Mouse (Mus musculus) MEL (cell line): ENCODE data around the gene Als2. TPM values are rescaled to one million over a fixed set of nuclear protein-coding genes. Genes with fewer than 3 reads are reported as not detected.

ENCODE experiments used
- DNase-seq: peaks from one replicate; pipeline ENCODE4 v3.0.0; 2011; ENCODE audit warnings: low read depth, low spot score
- H3K27ac ChIP-seq: 2 replicates; pipeline ENCODE4 v1.5.1; 2012; ENCODE audit warnings: low read depth, mild to moderate bottlenecking, control low read depth, low read length, moderate library complexity; ENCODE audit not compliant: control insufficient read depth
- H3K27me3 ChIP-seq, 2 experiments: fragments of 150-350 bp in 1 of 2; sonication (generic) in 1 of 2; 2 replicates each; pipeline ENCODE4 v1.6.1; 2012; ENCODE audit warnings: low read length in 2 of 2, mild to moderate bottlenecking in 2 of 2, improper control_type of control experiment in 1 of 2, moderate library complexity in 1 of 2; ENCODE audit not compliant: insufficient read depth in 2 of 2, control insufficient read depth in 1 of 2
- H3K36me3 ChIP-seq, 2 experiments: 2 replicates each; pipeline ENCODE4 v1.6.1; 2012 to 2014; ENCODE audit warnings: low read length in 2 of 2, improper control_type of control experiment in 1 of 2, inconsistent platforms in 1 of 2, mild to moderate bottlenecking in 1 of 2; ENCODE audit not compliant: insufficient read depth in 2 of 2, control insufficient read depth in 1 of 2
- H3K4me1 ChIP-seq, 2 experiments: fragments of 150-350 bp in 1 of 2; sonication (generic) in 1 of 2; 2 replicates each; pipeline ENCODE4 v1.6.1; 2012; ENCODE audit warnings: low read length in 2 of 2, improper control_type of control experiment in 1 of 2, mild to moderate bottlenecking in 1 of 2; ENCODE audit not compliant: insufficient read depth in 2 of 2, control insufficient read depth in 1 of 2
- H3K4me3 ChIP-seq, 2 experiments: fragments of 150-350 bp in 1 of 2; sonication (generic) in 1 of 2; 2 replicates each; pipeline ENCODE4 v1.5.1; 2012; ENCODE audit warnings: low read depth in 2 of 2, low read length in 2 of 2, mild to moderate bottlenecking in 2 of 2, moderate library complexity in 2 of 2, control low read depth in 1 of 2, improper control_type of control experiment in 1 of 2; ENCODE audit not compliant: control insufficient read depth in 1 of 2, insufficient read depth in 1 of 2
- H3K79me2 ChIP-seq: 2 replicates; pipeline ENCODE4 v1.6.1; 2012; ENCODE audit warnings: mild to moderate bottlenecking, low read length, moderate library complexity; ENCODE audit not compliant: control insufficient read depth, poor library complexity, insufficient read depth
- H3K9ac ChIP-seq: 2 replicates; pipeline ENCODE4 v1.6.1; 2012; ENCODE audit warnings: low read depth, mild to moderate bottlenecking, control low read depth, low read length, moderate library complexity; ENCODE audit not compliant: control insufficient read depth, poor library complexity, severe bottlenecking
- H3K9me3 ChIP-seq: fragments of 150-350 bp; sonication (generic); replicated peaks from 2 replicates; pipeline ENCODE4 v1.6.1; 2012; ENCODE audit warnings: mild to moderate bottlenecking, low read length, improper control_type of control experiment, moderate library complexity; ENCODE audit not compliant: insufficient read depth
- BHLHE40 ChIP-seq: IDR thresholded peaks from 2 replicates; pipeline ENCODE4 v1.6.1; 2012; ENCODE audit warnings: low read depth, mild to moderate bottlenecking, inconsistent platforms, low read length, improper control_type of control experiment, borderline replicate concordance
- CHD1 ChIP-seq: IDR thresholded peaks from 2 replicates; pipeline ENCODE4 v1.6.1; 2012; ENCODE audit warnings: low read depth, mild to moderate bottlenecking, inconsistent platforms, low read length, improper control_type of control experiment
- CHD2 ChIP-seq: IDR thresholded peaks from 2 replicates; pipeline ENCODE4 v1.6.1; 2011; ENCODE audit warnings: low read length, improper control_type of control experiment
- E2F4 ChIP-seq: IDR thresholded peaks from 2 replicates; pipeline ENCODE4 v1.6.1; 2011; ENCODE audit warnings: low read depth, low read length, improper control_type of control experiment, borderline replicate concordance
- EP300 ChIP-seq, 2 experiments: IDR thresholded peaks; 2 replicates each; pipeline ENCODE4 v1.6.1; 2011; ENCODE audit warnings: improper control_type of control experiment in 2 of 2, low read length in 2 of 2, low read depth in 1 of 2, mild to moderate bottlenecking in 1 of 2
- GATA1 ChIP-seq: IDR thresholded peaks from 2 replicates; pipeline ENCODE4 v1.6.1; 2011; ENCODE audit warnings: low read depth, low read length, improper control_type of control experiment
- JUND ChIP-seq: IDR thresholded peaks from 2 replicates; pipeline ENCODE4 v1.6.1; 2011; ENCODE audit warnings: low read depth, mild to moderate bottlenecking, improper control_type of control experiment, low read length
- KAT2A ChIP-seq: conservative IDR thresholded peaks from 2 replicates; pipeline ENCODE4 v1.6.1; 2012; ENCODE audit warnings: low read depth, low read length, improper control_type of control experiment, inconsistent platforms
- MAFK ChIP-seq: IDR thresholded peaks from 2 replicates; pipeline ENCODE4 v1.6.1; 2011; ENCODE audit warnings: low read depth, mild to moderate bottlenecking, low read length, improper control_type of control experiment, borderline replicate concordance
- MAX ChIP-seq: IDR thresholded peaks from 2 replicates; pipeline ENCODE4 v1.6.1; 2011; ENCODE audit warnings: low read length, improper control_type of control experiment
- MYB ChIP-seq: IDR thresholded peaks from 2 replicates; pipeline ENCODE4 v1.6.1; 2011; ENCODE audit warnings: mild to moderate bottlenecking, low read depth, low read length, improper control_type of control experiment
- POLR2A ChIP-seq, 2 experiments: IDR thresholded peaks; 2 replicates each; pipeline ENCODE4 v1.6.1; 2011 to 2012; ENCODE audit warnings: low read length in 2 of 2, mild to moderate bottlenecking in 2 of 2, control low read depth in 1 of 2, improper control_type of control experiment in 1 of 2, low read depth in 1 of 2, moderate library complexity in 1 of 2; ENCODE audit not compliant: control insufficient read depth in 1 of 2, insufficient read depth in 1 of 2, poor library complexity in 1 of 2
- POLR2AphosphoS5 ChIP-seq: IDR thresholded peaks from 2 replicates; pipeline ENCODE4 v1.6.1; 2012; ENCODE audit warnings: low read depth, borderline replicate concordance, mild to moderate bottlenecking, inconsistent platforms, low read length, moderate library complexity, mixed read lengths
- RAD21 ChIP-seq: IDR thresholded peaks from 2 replicates; pipeline ENCODE4 v1.6.1; 2011; ENCODE audit warnings: mild to moderate bottlenecking, low read depth, low read length, improper control_type of control experiment
- RCOR1 ChIP-seq: IDR thresholded peaks from 2 replicates; pipeline ENCODE4 v1.6.1; 2012; ENCODE audit warnings: low read depth, mild to moderate bottlenecking, inconsistent platforms, low read length, improper control_type of control experiment
- UBTF ChIP-seq: IDR thresholded peaks from 2 replicates; pipeline ENCODE4 v1.6.1; 2012; ENCODE audit warnings: low read depth, mild to moderate bottlenecking, inconsistent platforms, low read length, improper control_type of control experiment, moderate library complexity, borderline replicate concordance; ENCODE audit not compliant: insufficient read depth
- USF1 ChIP-seq: IDR thresholded peaks from 2 replicates; pipeline ENCODE4 v1.6.1; 2014; ENCODE audit warnings: low read depth, mild to moderate bottlenecking, inconsistent platforms, low read length, improper control_type of control experiment, moderate library complexity
- ZC3H11A ChIP-seq: IDR thresholded peaks from 2 replicates; pipeline ENCODE4 v1.6.1; 2012; ENCODE audit warnings: low read depth, mild to moderate bottlenecking, inconsistent platforms, low read length, improper control_type of control experiment
- ZKSCAN1 ChIP-seq: IDR thresholded peaks from 2 replicates; pipeline ENCODE4 v1.6.1; 2012; ENCODE audit warnings: low read depth, mild to moderate bottlenecking, inconsistent platforms, low read length, improper control_type of control experiment, moderate library complexity
- ZNF384 ChIP-seq: IDR thresholded peaks from 2 replicates; pipeline ENCODE4 v1.6.1; 2012; ENCODE audit warnings: low read depth, mild to moderate bottlenecking, inconsistent platforms, low read length, improper control_type of control experiment
- polyA plus RNA-seq, 2 experiments: library from polyadenylated mRNA; stranded (reverse) in 1 of 2; unstranded in 1 of 2; fragments of >175 nt in 1 of 2; fragments of >200 nt in 1 of 2; gene quantifications; 2 replicates each; pipeline versions ENCODE4 v1.2.1 to v1.2.4; 2012; ENCODE audit warnings: low replicate concordance in 2 of 2, low read depth in 1 of 2; ENCODE audit not compliant: insufficient read length in 2 of 2, insufficient read depth in 1 of 2, missing spikeins in 1 of 2
- total RNA-seq: library from RNA; depleted of rRNA; stranded (reverse); fragments of 300-350 nt; gene quantifications from 2 replicates; pipeline ENCODE4 v1.2.3, GENCODE M21; 2012

Gene Als2
- total and polyA plus RNA-seq, 3 experiments: 7.4 to 8.5 TPM; not detected in 1

DNA sequence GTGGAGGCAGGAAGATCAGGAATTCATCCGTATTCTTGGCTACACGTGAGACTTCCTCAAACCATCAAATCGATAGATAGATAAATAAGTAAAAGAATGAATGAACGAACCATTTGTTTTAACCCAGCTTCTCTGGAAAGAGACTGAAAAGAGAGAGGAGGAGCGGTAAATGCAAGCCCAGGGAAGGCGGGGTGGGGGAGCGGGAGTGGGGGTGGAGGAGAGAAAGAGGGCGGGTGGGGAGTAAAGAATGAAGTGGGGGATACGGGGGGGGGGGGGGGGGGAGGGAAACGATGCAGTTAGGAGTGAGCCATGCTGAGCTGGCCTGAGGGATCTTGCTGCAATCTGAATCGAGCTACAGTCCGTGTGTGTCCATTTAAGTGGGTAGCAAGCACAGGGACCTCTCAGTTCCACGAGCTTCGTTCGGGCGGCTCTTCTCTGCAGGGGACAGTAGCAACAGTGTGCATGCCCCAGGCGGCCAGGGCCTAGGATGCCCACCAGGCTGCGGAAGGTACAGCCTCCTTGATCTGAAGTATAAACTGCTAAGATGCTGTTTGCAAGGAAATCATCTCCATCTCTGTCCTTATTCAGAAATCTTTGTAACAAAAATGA is 16.4 kb upstream of the Als2 start:
- no peaks in the 10 kb centered on the region for H3K36me3 ChIP-seq
- H3K4me1 ChIP-seq: no peaks in the 10 kb centered on the region
- H3K79me2 ChIP-seq: no peaks in the 10 kb centered on the region
- TF ChIP-seq CHD1 (no peak), USF1 (no peak), MYB (no peak), POLR2A (IDR thresholded peaks at IDR 0.05; ENCODE audit: control insufficient read depth in 1 of 2, insufficient read depth in 1 of 2, low read depth in 1 of 2, low read length in 2 of 2, poor library complexity in 1 of 2) (no peak), GATA1 (no peak), MAX (no peak), POLR2AphosphoS5 (no peak), KAT2A (no peak), ZC3H11A (no peak), MAFK (no peak), EP300 (IDR thresholded peaks at IDR 0.05; ENCODE audit: low read depth in 1 of 2, low read length in 2 of 2) (no peak), BHLHE40 (no peak), JUND (no peak)
- H3K9ac ChIP-seq: no peak overlapping the region
- no peak for DNase-seq
- no peaks in the 10 kb centered on the region for H3K9me3 ChIP-seq
- no peak overlapping the region for H3K4me3 ChIP-seq
- peaks cover 12 to 14% of the 10 kb centered on the region in 2 experiments for H3K27me3 ChIP-seq
- H3K27ac ChIP-seq: no peak overlapping the region

GRCm38 (mm10) chr1:59252762-59253161 is 15.7 kb upstream of the Als2 start:
- Histone ChIP-seq H3K9ac (no peak overlapping the region), H3K27me3 (peaks cover 12 to 13% of the 10 kb centered on the region in 2 experiments), H3K4me3 (no peak overlapping the region), H3K9me3 (no peaks in the 10 kb centered on the region), H3K27ac (no peak overlapping the region), H3K4me1 (no peaks in the 10 kb centered on the region), H3K79me2 (no peaks in the 10 kb centered on the region), H3K36me3 (no peaks in the 10 kb centered on the region)
- TF ChIP-seq CHD1 (no peak), EP300 (IDR thresholded peaks at IDR 0.05; ENCODE audit: low read depth in 1 of 2, low read length in 2 of 2) (no peak), MYB (no peak), UBTF (no peak), USF1 (no peak), ZNF384 (no peak), E2F4 (no peak), ZC3H11A (no peak), RCOR1 (no peak), JUND (no peak), RAD21 (no peak), POLR2AphosphoS5 (no peak), GATA1 (no peak), CHD2 (no peak), ZKSCAN1 (no peak)
- DNase-seq: no peak
